Mouse (Mus musculus) stomach, postnatal 0 days (tissue): Measurements from ENCODE around the gene Elp1.

Source experiments
- CTCF ChIP-seq: IDR thresholded peaks from 2 replicates; pipeline ENCODE4 v1.5.1; 2016; ENCODE audit warnings: antibody characterized with exemption, low read depth, mild to moderate bottlenecking, moderate library complexity
- EP300 ChIP-seq: optimal IDR thresholded peaks from 2 replicates; pipeline ENCODE3; 2016; ENCODE audit warnings: antibody characterized with exemption

DNA sequence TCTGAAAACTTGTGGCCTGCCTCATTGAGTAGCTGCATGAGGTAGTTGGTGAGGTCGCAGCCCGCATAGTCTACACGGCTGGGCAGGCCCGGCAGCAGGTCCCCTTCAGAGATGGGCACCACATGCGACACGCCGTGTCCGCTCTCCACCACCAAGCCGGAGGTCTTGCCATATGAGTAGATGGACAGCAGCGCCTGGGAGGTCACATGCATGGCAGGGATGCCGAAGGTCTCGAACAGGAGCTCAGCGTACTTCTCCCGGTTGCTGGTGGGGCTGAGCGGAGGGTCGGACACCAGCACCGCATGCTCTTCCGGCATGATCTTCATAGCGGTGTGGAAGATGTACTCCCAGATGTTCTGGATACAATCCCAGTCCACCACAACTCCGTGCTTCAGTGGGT, 61.5 kb downstream of the Elp1 start:
- TF ChIP-seq EP300: no peak
- no peak for TF ChIP-seq CTCF
